Mouse (Mus musculus) forebrain, embryonic 10.5 days (tissue): ENCODE results near the gene Vamp8. TPM values are rescaled to one million over a fixed set of nuclear protein-coding genes. Genes with fewer than 3 reads are reported as not detected.

ENCODE experiments used
- DNase-seq: peaks from one replicate; pipeline ENCODE4 v3.0.0-alpha.2; 2017; ENCODE audit warnings: low spot score; ENCODE audit errors: extremely low spot score
- H3K27ac ChIP-seq: fragments of 300-500 bp; sonication (generic); 2 replicates; pipeline ENCODE4 v1.5.1; 2016; ENCODE audit warnings: mild to moderate bottlenecking
- H3K27me3 ChIP-seq: fragments of 300-500 bp; sonication (generic); 2 replicates; pipeline ENCODE4 v1.6.1; 2016; ENCODE audit warnings: mild to moderate bottlenecking; ENCODE audit not compliant: poor library complexity, severe bottlenecking
- H3K36me3 ChIP-seq: fragments of 300-500 bp; sonication (generic); replicated peaks from 2 replicates; pipeline ENCODE4 v1.6.1; 2016; ENCODE audit warnings: mild to moderate bottlenecking, moderate library complexity
- H3K4me1 ChIP-seq: fragments of 300-500 bp; sonication (generic); 2 replicates; pipeline ENCODE4 v1.6.1; 2016
- H3K4me3 ChIP-seq: fragments of 300-500 bp; sonication (generic); 2 replicates; pipeline ENCODE4 v1.5.1; 2016; ENCODE audit warnings: mild to moderate bottlenecking, moderate library complexity
- H3K9me3 ChIP-seq: fragments of 300-500 bp; sonication (generic); 2 replicates; pipeline ENCODE4 v1.6.1; 2016; ENCODE audit warnings: mild to moderate bottlenecking, moderate library complexity
- WGBS: fragments of 180-500 bp; shearing (Covaris S2); methylation state at CpG from one replicate; pipeline ENCODE4 v1.1.7; 2016; 5-methylcytosine and 5-hydroxymethylcytosine counted together
- polyA plus RNA-seq: library from polyadenylated mRNA; unstranded; fragments of >200 nt; fragmentation: Nextera tagmentation; extraction: Ambion mirVana; gene quantifications from 2 replicates; pipeline ENCODE4 v1.2.1, GENCODE M21; 2016

Vamp8 gene
- polyA plus RNA-seq, 1 experiment from 2014 or later, result 40.5 TPM

- Histone ChIP-seq H3K36me3 (peaks cover 46% of the 10 kb centered on the region), H3K9me3 (no peaks in the 10 kb centered on the region), H3K27me3 (peaks cover 9% of the 10 kb centered on the region; the same call in 1 of the 2 replicates), H3K27ac (no peak overlapping the region), H3K4me3 (no peak overlapping the region), H3K4me1 (peaks cover 50% of the 10 kb centered on the region)
- no peak for DNase-seq
- 77% methylated on average over 5 of the region's 5 CpGs for WGBS
Measured at GRCm38 (mm10) chr6:72352636-72353405, 37.7 kb downstream of the Vamp8 start.

GRCm38 (mm10) chr6:72350214-72350613 lies 40.3 kb downstream of the Vamp8 start:
- Histone ChIP-seq H3K9me3 (no peaks in the 10 kb centered on the region), H3K27me3 (no peaks in the 10 kb centered on the region), H3K36me3 (peaks cover 34% of the 10 kb centered on the region), H3K4me1 (peaks cover 53% of the 10 kb centered on the region), H3K27ac (no peak overlapping the region), H3K4me3 (no peak overlapping the region)
- no peak for DNase-seq
- 93% methylated on average over 2 of the region's 2 CpGs for WGBS

GRCm38 (mm10) chr6:72348411-72348810 lies 42.1 kb downstream of the Vamp8 start:
- Histone ChIP-seq H3K4me1 (peaks cover 52% of the 10 kb centered on the region), H3K27ac (no peak overlapping the region), H3K27me3 (no peaks in the 10 kb centered on the region), H3K9me3 (no peaks in the 10 kb centered on the region), H3K4me3 (peak overlapping the region; percentile 99; the same call in 1 of the 2 replicates), H3K36me3 (peaks cover 34% of the 10 kb centered on the region)
- DNase-seq, result no peak
- WGBS, result 85% methylated on average over 10 of the region's 10 CpGs

- peaks cover 39% of the 10 kb centered on the region for H3K36me3 ChIP-seq
- peak within 1 kb of the TSS; percentile 99 for H3K4me3 ChIP-seq
- peak within 1 kb of the TSS; percentile 97 for H3K27ac ChIP-seq
- no peaks in the 10 kb centered on the region for H3K27me3 ChIP-seq
- under 1% methylated on average over 72 of the region's 72 CpGs for WGBS
- no peaks in the 10 kb centered on the region for H3K9me3 ChIP-seq
- H3K4me1 ChIP-seq, result peaks cover 50% of the 10 kb centered on the region
- DNase-seq, result peak; percentile 83
Measured at GRCm38 (mm10) chr6:72347166-72347941, 43.1 kb downstream of the Vamp8 start, which contains the start of gene 0610030E20Rik. Gene 0610030E20Rik (plus strand): TSS chr6:72347317.

- Histone ChIP-seq H3K4me3 (no peak overlapping the region), H3K27me3 (no peaks in the 10 kb centered on the region), H3K4me1 (peaks cover 51% of the 10 kb centered on the region), H3K9me3 (no peaks in the 10 kb centered on the region), H3K36me3 (peaks cover 44% of the 10 kb centered on the region), H3K27ac (no peak overlapping the region)
- no peak for DNase-seq
- 83% methylated on average over 4 of the region's 4 CpGs for WGBS
Measured at GRCm38 (mm10) chr6:72346261-72346660, 44.2 kb downstream of the Vamp8 start.

GRCm38 (mm10) chr6:72345633-72346032 lies 44.9 kb downstream of the Vamp8 start:
- no peak for DNase-seq
- no peaks in the 10 kb centered on the region for H3K9me3 ChIP-seq
- H3K4me1 ChIP-seq, result peaks cover 51% of the 10 kb centered on the region
- peak overlapping the region; percentile 93 for H3K27ac ChIP-seq
- peaks cover 44% of the 10 kb centered on the region for H3K36me3 ChIP-seq
- 61% methylated on average over 6 of the region's 6 CpGs for WGBS
- H3K27me3 ChIP-seq, result no peaks in the 10 kb centered on the region
- peak overlapping the region; percentile 97 for H3K4me3 ChIP-seq

- H3K4me3 ChIP-seq, result peak within 1 kb of the TSS; percentile 97
- peaks cover 43% of the 10 kb centered on the region for H3K36me3 ChIP-seq
- peak within 1 kb of the TSS; percentile 93 for H3K27ac ChIP-seq
- no peaks in the 10 kb centered on the region for H3K27me3 ChIP-seq
- WGBS, result under 1% methylated on average over 30 of the region's 30 CpGs
- peak; percentile 91 for DNase-seq
- no peaks in the 10 kb centered on the region for H3K9me3 ChIP-seq
- H3K4me1 ChIP-seq, result peaks cover 56% of the 10 kb centered on the region
Measured at GRCm38 (mm10) chr6:72345074-72345567, 45.4 kb downstream of the Vamp8 start, which contains the start of gene Usp39. Gene Usp39 (minus strand): TSS chr6:72345184.

GRCm38 (mm10) chr6:72344396-72345073 lies 46.0 kb downstream of the Vamp8 start:
- Histone ChIP-seq H3K36me3 (peaks cover 43% of the 10 kb centered on the region), H3K4me3 (peak overlapping the region; percentile 97), H3K4me1 (peaks cover 60% of the 10 kb centered on the region), H3K27me3 (no peaks in the 10 kb centered on the region), H3K27ac (peak overlapping the region; percentile 93), H3K9me3 (no peaks in the 10 kb centered on the region)
- DNase-seq, result no peak
- WGBS, result under 1% methylated on average over 42 of the region's 42 CpGs

GRCm38 (mm10) chr6:72340481-72340880 lies 50.0 kb downstream of the Vamp8 start:
- Histone ChIP-seq H3K4me1 (peaks cover 30% of the 10 kb centered on the region), H3K36me3 (peaks cover 70% of the 10 kb centered on the region), H3K27ac (no peak overlapping the region), H3K4me3 (no peak overlapping the region), H3K27me3 (no peaks in the 10 kb centered on the region), H3K9me3 (no peaks in the 10 kb centered on the region)
- no peak for DNase-seq
- 75% methylated on average over 2 of the region's 2 CpGs for WGBS

Other genes with a start within 250 kb of the Vamp8 start
- 11.2 and 11.5 TPM in 2 replicates for gene Atoh8, start 155.1 kb downstream of the Vamp8 start, polyA plus RNA-seq
- not detected in 2 replicates for gene Sftpb, start 86.1 kb downstream of the Vamp8 start, polyA plus RNA-seq
- 90.1 and 91.5 TPM in 2 replicates for gene Usp39, start 45.5 kb downstream of the Vamp8 start, polyA plus RNA-seq
- 28.7 and 29.8 TPM in 2 replicates for gene 0610030E20Rik, start 43.4 kb downstream of the Vamp8 start, polyA plus RNA-seq
- gene Tmem150a, start 35.3 kb downstream of the Vamp8 start, polyA plus RNA-seq, result 5.6 and 5.8 TPM in 2 replicates
- 108 and 111 TPM in 2 replicates for gene Rnf181, start 23.7 kb downstream of the Vamp8 start, polyA plus RNA-seq
- gene Vamp5, start 10.2 kb downstream of the Vamp8 start, polyA plus RNA-seq, result 12.6 and 13.0 TPM in 2 replicates
- gene Ggcx, start 23.6 kb upstream of the Vamp8 start, polyA plus RNA-seq, result 16.8 and 19.0 TPM in 2 replicates
- 490 and 511 TPM in 2 replicates for gene Mat2a, start 48.9 kb upstream of the Vamp8 start, polyA plus RNA-seq
- 0.11 and 0.30 TPM in 2 replicates for gene Sh2d6, start 131.0 kb upstream of the Vamp8 start, polyA plus RNA-seq
- gene Capg, start 153.7 kb upstream of the Vamp8 start, polyA plus RNA-seq, result 8.9 and 10.5 TPM in 2 replicates
- gene Elmod3, start 207.7 kb upstream of the Vamp8 start, polyA plus RNA-seq, result 12.5 and 13.7 TPM in 2 replicates
- gene Retsat, start 207.8 kb upstream of the Vamp8 start, polyA plus RNA-seq, result 8.1 and 8.3 TPM in 2 replicates
- gene Tgoln1, start 226.3 kb upstream of the Vamp8 start, polyA plus RNA-seq, result 28.6 and 28.7 TPM in 2 replicates